Mouse (Mus musculus) megakaryocyte-erythroid progenitor cell, adult 5-6 weeks (primary cell): ENCODE results near the gene Slc35g1. TPM values are rescaled to one million over a fixed set of nuclear protein-coding genes. Genes with fewer than 3 reads are reported as not detected.

Experiments used
- ATAC-seq: replicated peaks from 2 replicates; pipeline ENCODE4 v1.8.0; 2016; ENCODE audit warnings: mild to moderate bottlenecking, inconsistent platforms; ENCODE audit not compliant: severe bottlenecking, poor library complexity, low FRiP score, low TSS enrichment
- total RNA-seq, 2 experiments: library from RNA; stranded (forward) in 1 of 2; stranded (reverse) in 1 of 2; fragments of 200-1000, 215-1000 nt in 1 of 2; fragments of >200 nt in 1 of 2; fragmentation: Nextera tagmentation in 1 of 2; gene quantifications; 2 replicates each; pipeline ENCODE4 v1.2.3; 2014 to 2017

Slc35g1 gene
- total RNA-seq (2014; fragmentation: Nextera tagmentation), result 15.9 and 20.1 TPM in 2 replicates
- total RNA-seq (2017), result 23.1 and 28.8 TPM in 2 replicates

- ATAC-seq, result peak; percentile 97
Observed at GRCm38 (mm10) chr19:38395701-38396632, at the start of gene Slc35g1. Slc35g1 (plus strand) TSS chr19:38395980.

DNA sequence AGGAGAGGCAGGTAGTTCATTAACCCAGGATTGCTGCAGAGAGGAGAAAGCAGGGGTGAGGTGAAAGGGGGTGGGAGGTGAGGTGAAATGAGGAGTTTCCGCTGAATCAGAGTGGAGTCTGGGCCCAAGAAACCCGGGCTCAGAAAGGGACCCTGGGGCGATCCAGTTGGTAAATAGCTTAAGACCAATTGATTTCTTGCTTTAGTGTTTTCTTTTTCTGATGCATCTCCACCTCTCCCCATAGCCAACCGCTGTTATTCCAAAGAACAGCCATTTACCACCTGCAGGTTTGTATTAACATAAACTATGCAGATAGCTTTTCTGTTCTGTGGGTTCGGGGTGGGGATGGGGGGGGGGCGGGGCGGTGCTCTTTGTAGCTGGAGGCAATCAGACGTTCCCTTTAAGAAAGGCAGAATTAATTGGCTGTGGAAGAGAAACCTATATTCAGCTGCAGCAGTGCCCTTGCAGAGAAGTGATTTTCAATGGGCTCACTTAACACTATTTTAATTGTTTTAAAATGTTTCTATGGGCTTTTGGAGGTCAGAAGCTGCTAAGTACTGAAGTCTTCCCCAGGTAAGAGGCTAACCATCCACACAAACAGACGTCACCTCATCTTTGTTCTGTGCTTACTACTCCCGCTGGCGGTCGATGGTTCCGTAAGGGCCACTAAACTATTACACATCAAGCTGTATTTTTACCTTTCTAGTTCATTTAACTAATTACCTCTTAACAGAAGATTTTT is 47.3 kb upstream of the Slc35g1 start:
- ATAC-seq, result no peak

DNA sequence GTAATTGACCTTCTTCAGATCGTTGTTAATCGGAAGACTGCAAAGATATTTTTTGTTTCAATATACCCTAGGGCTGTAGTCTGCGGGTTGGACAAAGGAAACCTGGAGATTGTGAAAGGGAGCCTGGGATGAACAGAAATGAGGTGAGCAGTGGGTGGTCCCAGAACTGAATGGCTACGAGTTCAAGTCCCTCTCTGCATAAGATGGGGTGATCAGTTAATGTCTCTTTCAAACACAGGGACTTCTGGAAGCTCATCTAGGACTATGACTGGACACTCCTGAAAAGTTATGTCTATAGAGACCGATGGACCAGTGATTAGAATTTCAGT is 46.8 kb upstream of the Slc35g1 start:
- no peak for ATAC-seq

GRCm38 (mm10) chr19:38351202-38351601 is 44.6 kb upstream of the Slc35g1 start:
- no peak for ATAC-seq

DNA sequence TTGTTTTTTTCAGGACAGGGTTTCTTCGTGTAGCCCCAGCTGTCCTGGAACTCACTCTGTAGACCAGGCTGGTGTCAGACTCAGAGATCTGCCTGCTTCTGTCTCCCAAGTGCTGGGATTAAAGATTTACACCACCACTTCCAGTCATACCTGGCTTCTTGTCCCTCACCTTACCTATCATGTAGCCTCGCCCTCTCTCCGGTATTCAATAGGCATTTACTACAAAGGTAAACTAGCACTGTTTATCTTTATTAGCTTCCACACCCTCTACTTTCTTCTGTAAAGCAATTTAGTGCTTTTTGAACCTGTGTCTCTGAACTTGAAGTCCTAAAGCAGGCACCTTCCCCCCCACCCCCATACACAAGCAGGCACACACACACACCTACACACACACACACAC is 44.1 kb upstream of the Slc35g1 start:
- no peak for ATAC-seq

DNA sequence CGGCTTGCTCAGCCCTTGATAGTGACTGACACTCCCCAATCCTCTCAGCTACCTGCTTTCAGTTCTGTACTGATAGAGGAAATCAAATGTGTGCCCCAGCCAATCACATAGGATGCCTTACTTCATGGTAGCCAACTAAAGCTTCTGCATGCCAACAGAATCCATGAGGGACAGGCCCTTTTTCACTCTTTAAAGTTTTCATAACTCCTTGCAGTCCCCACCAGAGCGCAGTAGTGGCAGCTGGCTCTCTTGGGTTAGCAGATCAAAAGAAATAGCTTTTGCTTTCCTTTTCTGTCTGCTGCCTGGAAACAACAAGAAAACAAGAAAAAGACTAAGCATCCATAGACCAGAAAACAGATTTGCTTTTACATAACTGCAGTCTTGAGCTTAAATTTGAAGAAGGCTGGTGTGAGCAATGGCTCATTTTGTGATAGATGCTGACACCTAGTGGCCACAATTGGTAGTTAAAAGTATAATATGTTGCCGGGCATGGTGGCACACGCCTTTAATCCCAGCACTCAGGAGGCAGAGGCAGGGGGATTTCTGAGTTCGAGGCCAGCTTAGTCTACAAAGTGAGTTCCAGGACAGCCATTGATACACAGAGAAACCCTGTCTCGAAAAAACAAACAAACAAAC is 43.2 kb upstream of the Slc35g1 start:
- ATAC-seq, result peak; percentile 61

DNA sequence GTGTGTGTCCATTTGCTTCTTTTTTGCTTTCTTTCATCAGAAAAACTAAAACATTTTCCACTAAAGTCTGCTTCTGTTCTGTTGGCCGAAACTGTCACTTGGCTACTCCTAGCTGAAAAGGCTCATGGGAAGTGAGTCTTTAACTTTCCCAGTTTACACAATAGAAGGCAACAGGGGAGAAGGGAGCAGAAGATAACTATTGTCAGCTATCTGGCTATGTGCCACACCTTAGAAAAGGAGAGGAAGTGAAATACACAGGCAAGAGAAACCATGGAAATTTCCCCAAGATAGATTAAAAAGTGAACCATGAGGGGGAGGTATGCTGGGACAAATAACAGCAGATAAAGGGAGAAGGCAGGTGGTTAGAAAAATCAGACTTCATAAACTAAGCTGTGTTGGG is 41.5 kb upstream of the Slc35g1 start:
- ATAC-seq, result no peak

GRCm38 (mm10) chr19:38354819-38355360 is 40.9 kb upstream of the Slc35g1 start:
- no peak for ATAC-seq

DNA sequence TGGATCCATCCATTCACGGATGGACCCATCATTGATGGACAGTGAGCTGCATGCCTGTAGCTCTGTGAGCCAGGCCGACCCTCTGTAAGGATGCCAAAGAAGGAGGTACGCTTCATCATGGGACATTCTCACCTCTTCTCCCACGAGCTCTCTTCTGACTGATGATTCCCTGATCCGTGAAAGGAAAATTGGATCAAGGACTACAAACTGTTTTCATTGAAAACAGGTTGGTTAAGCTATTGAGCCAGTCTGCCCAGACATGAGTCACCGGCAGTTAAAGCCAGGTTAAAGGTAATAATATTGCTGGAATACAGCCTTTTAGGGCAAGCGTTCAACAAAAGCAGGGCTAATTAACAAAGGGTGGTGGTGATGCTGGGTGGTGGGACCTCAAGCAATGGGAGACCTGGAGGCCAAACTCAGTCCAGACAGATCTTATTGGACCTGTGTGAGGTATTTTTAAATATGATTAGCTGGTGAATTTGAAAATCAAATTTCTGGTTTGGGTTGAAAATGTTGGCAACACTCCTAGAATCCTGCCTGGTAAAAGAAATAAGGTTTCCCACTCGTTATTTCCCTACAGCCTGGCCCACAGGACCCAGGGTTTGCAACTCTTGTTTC is 39.5 kb upstream of the Slc35g1 start:
- ATAC-seq, result no peak

DNA sequence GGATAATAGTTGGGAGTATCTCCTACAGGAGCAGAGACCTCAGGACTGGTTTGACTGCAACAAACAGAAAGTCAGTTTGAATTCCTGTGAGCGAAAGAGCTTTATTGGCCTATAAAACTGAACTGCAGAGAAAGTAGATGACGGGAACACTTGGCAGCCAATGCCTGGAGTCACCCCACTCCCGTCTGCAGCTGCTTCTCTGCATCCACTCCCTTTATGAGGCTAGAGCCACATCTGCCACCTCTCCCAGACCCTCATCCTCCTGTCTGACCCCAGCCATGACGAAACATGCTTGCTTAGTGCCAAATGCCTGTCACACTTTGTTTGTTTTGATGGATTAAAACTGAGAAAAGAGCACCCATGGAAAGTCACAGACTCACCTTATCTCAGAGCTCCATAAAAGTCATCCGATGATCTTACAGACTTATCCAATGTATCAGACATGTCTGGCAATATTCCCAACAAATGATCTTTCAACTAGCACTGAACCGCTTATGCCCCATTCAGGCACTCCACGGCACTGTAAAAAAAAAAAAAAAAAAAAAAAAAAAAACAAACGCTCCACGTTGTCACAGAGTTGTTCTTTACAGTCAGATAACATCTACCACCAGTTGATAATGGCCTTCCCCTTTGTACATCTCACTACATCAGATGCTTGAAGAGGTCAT is 37.7 kb upstream of the Slc35g1 start:
- no peak for ATAC-seq

GRCm38 (mm10) chr19:38359287-38359686 is 36.5 kb upstream of the Slc35g1 start:
- ATAC-seq, result no peak

- ATAC-seq, result no peak
Observed at GRCm38 (mm10) chr19:38361850-38362249, 33.9 kb upstream of the Slc35g1 start.

DNA sequence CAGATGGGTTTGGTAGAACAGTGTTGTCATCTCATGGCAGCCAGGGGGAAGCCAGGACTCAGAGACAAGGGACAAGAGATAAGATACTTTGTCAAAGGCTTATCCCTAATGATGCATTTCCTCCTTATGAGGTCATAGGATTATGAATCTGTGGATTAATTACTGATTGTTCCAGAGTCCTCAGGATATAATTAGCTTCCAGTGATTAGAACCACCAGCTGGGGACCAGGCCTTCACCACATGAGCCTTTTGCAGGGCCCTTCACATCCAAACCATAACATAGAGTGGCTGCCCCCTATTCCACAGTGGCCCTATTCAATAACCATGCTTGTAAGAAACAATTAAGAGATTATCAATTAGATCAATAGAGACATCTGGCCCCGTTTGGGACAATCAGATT is 32.4 kb upstream of the Slc35g1 start:
- ATAC-seq, result no peak

- ATAC-seq, result no peak
Observed at GRCm38 (mm10) chr19:38363879-38364659, 31.7 kb upstream of the Slc35g1 start.

DNA sequence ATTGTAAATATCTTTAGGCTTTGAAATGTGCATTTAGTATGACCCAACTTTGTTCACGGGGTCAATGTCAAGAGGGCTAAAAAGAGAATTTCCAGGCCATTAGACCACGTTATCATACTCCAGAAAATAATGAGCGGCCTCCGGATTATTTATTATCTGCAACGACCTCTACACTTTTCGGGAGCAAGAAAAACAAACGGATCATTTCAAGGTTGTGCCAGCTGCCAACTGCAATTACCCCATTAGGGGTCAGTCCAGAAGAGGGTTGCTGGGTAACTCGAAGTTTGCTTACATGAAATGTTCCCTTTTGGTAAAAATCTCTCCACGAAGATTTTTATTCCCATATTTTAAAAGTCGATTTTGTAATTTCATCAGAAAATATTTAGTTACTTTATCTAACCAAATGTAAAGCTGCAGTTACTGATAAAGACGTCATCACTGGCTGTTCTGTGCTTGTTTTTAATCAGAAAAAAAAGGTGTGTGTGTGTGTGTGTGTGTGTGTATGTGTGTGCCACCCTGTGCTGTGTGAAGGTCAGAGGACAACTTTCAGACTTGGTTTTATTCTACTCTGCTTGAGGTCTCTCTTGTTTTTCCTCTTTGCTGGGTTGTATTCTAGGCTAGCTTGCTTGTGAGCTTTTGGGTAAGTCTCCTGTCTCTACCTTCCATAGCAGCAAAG is 30.7 kb upstream of the Slc35g1 start:
- ATAC-seq, result no peak

DNA sequence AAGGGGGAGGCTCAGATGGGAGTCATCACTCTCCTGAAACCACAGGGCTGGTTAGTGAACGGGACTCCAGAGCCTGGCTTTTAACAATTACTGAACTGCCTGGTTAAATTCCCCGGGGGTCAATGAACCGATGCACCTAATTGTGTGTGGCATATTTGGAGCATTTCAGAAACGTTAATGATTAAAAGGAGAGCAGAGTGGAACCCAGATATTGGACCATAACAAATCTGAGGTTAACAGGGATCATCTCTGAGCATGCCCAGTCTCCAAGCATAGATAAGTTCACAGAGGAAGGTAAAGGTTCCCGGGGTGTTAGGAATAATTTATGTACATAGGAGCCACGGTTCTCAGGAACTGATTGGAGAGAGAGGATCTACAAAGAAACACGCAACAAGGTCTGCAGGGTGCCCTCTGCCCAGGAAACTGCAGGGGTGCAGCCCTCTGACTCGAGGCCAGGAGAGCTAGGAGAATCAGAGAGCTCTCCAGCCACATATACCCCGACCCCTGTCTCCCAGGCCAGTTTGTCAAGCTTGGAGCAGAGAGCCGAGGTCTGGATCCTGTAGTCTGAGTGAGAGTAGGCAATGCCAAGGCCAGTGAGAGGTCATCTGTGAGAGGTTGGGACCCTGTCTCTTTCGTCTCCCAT is 23.2 kb upstream of the Slc35g1 start:
- ATAC-seq, result no peak

DNA sequence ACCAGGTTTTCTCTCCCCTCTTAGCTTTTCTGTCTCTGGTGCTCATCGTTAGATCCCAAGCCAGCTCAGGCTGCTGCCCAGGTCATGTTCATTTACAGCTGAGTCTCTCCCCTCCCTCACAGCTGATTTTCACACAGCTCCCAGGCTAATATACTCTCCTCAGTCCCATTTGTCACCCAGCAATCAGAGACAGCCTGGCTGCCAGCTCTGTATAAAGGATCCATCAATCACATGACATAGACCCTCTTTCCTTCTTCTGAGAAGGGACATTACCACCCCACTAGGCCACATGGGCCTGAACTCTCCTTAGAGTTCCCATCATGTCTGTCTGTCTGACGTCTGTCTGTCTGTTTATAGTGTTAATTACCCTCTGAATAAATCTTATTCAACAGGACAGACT is 22.4 kb upstream of the Slc35g1 start:
- no peak for ATAC-seq
